Mouse (Mus musculus) adrenal gland, adult 2 months (tissue): Measurements from ENCODE around the gene Onecut1. TPM values are rescaled to one million over a fixed set of nuclear protein-coding genes. Genes with fewer than 3 reads are reported as not detected.
A peak's percentile ranks its signal among the peaks of the same experiment; 100 is the strongest.

ENCODE experiments used
- DNase-seq: peaks from one replicate; pipeline ENCODE4 v3.0.0; 2021
- polyA plus RNA-seq: library from polyadenylated mRNA; depleted of rRNA; stranded (reverse); fragments of >200 nt; gene quantifications from 2 replicates; pipeline ENCODE4 v1.2.3, GENCODE M21; 2012
- total RNA-seq, 2 experiments: library from RNA; stranded (reverse); gene quantifications; 2 replicates each; pipeline ENCODE4 v1.2.3; 2021

Onecut1 gene
- total and polyA plus RNA-seq, 3 experiments = 0.02 to 0.23 TPM; not detected in 1

- no peak for DNase-seq
These were observed 1.3 kb upstream of the Onecut1 start for GRCm38 (mm10) chr9:74860461-74860860.

- DNase-seq = no peak
These were observed 517 bp downstream of the Onecut1 start for GRCm38 (mm10) chr9:74862096-74862780.

- no peak for DNase-seq
These were observed 1.3 kb downstream of the Onecut1 start for GRCm38 (mm10) chr9:74862783-74863654.

GRCm38 (mm10) chr9:74863655-74864443 is 2.1 kb downstream of the Onecut1 start:
- DNase-seq = no peak

- DNase-seq = no peak
These were observed 2.8 kb downstream of the Onecut1 start for GRCm38 (mm10) chr9:74864471-74864870.

GRCm38 (mm10) chr9:74866596-74867313 is 5.0 kb downstream of the Onecut1 start:
- DNase-seq = no peak

GRCm38 (mm10) chr9:74867641-74868205 is 6.0 kb downstream of the Onecut1 start:
- peak; percentile 57 for DNase-seq

GRCm38 (mm10) chr9:74868336-74868950 is 6.7 kb downstream of the Onecut1 start:
- DNase-seq = no peak

- peak; percentile 58 for DNase-seq
These were observed 9.4 kb downstream of the Onecut1 start for GRCm38 (mm10) chr9:74870960-74871688.

GRCm38 (mm10) chr9:74876328-74876727 is 14.6 kb downstream of the Onecut1 start:
- no peak for DNase-seq

- no peak for DNase-seq
These were observed 16.0 kb downstream of the Onecut1 start for GRCm38 (mm10) chr9:74877709-74878108.

GRCm38 (mm10) chr9:74887866-74888265 is 26.1 kb downstream of the Onecut1 start:
- no peak for DNase-seq

- DNase-seq = no peak
These were observed 35.0 kb downstream of the Onecut1 start for GRCm38 (mm10) chr9:74896742-74897141.

- DNase-seq = no peak
These were observed 35.8 kb downstream of the Onecut1 start for GRCm38 (mm10) chr9:74897375-74897982.

- no peak for DNase-seq
These were observed 38.4 kb downstream of the Onecut1 start for GRCm38 (mm10) chr9:74900141-74900540.

GRCm38 (mm10) chr9:74904866-74905508 is 43.3 kb downstream of the Onecut1 start:
- DNase-seq = peak; percentile 76

- peak; percentile 58 for DNase-seq
These were observed 45.2 kb downstream of the Onecut1 start for GRCm38 (mm10) chr9:74906951-74907350.

- peak; percentile 93 for DNase-seq
These were observed 47.5 kb downstream of the Onecut1 start for GRCm38 (mm10) chr9:74909245-74909644.

GRCm38 (mm10) chr9:74910226-74910759 is 48.6 kb downstream of the Onecut1 start:
- DNase-seq = no peak
